Mouse (Mus musculus) cerebellum, adult 2 months (tissue): Measurements from ENCODE around the gene Litaf. TPM values are rescaled to one million over a fixed set of nuclear protein-coding genes. Genes with fewer than 3 reads are reported as not detected.

Source experiments
- DNase-seq, 2 experiments: peaks; one replicate each; pipeline ENCODE4 v3.0.0; 2021
- H3K27ac ChIP-seq: fragments of 200-500 bp; 2 replicates; pipeline ENCODE4 v1.5.1; 2012; ENCODE audit warnings: low read length, control low read depth, inconsistent platforms; ENCODE audit not compliant: insufficient read depth
- H3K27me3 ChIP-seq: fragments of 200-500 bp; 2 replicates; pipeline ENCODE4 v1.6.1; 2012; ENCODE audit warnings: inconsistent platforms, mild to moderate bottlenecking, low read length, moderate library complexity; ENCODE audit not compliant: control insufficient read depth, insufficient read depth
- H3K4me1 ChIP-seq: fragments of 200-500 bp; 2 replicates; pipeline ENCODE4 v1.6.1; 2011; ENCODE audit warnings: low read length; ENCODE audit not compliant: control insufficient read depth, insufficient read depth
- H3K4me3 ChIP-seq: fragments of 200-500 bp; replicated peaks from 2 replicates; pipeline ENCODE3; 2011; ENCODE audit warnings: mild to moderate bottlenecking, low read depth, low read length, control low read depth; ENCODE audit not compliant: insufficient read depth
- CTCF ChIP-seq: fragments of 200-500 bp; IDR thresholded peaks from 2 replicates; pipeline ENCODE4 v1.5.1; 2011; ENCODE audit warnings: low read depth, mild to moderate bottlenecking, control low read depth, low read length, moderate library complexity, borderline replicate concordance; ENCODE audit not compliant: insufficient read depth
- POLR2A ChIP-seq: fragments of 200-500 bp; IDR thresholded peaks from 2 replicates; pipeline ENCODE4 v1.6.1; 2011; ENCODE audit warnings: low read length, control low read depth, borderline replicate concordance; ENCODE audit not compliant: insufficient read depth
- WGBS: fragments of 180-500 bp; shearing (Covaris S2); methylation state at CpG from one replicate; pipeline ENCODE4 v1.1.7; 2018; 5-methylcytosine and 5-hydroxymethylcytosine counted together
- polyA plus RNA-seq: library from polyadenylated mRNA; depleted of rRNA; stranded (reverse); fragments of >200 nt; gene quantifications from 2 replicates; pipeline ENCODE4 v1.2.3, GENCODE M21; 2012

Gene Litaf
- polyA plus RNA-seq, 1 experiment, result 82.3 TPM

DNA sequence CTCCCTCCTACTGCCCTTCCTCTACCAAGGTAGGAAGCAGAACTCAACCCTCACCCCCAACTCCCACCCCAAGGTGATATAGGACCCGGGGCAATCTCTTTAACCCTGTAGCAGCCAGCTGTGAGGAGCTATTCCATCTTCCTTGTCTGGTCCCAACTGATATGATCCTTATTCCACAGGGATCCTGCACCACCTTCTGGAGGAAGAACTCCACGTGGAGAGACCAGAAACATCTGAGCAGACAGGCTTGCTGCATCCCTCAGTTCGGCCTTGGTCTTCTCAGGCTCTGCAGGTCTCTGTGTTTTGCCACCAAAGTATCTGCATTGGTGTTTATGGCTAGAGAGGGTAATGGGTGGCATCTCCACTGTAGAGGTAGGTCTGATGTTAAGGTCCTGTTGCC lies 34.6 kb downstream of the Litaf start:
- no peaks in the 10 kb centered on the region for H3K27me3 ChIP-seq
- no peak for DNase-seq
- H3K27ac ChIP-seq, result no peak overlapping the region
- TF ChIP-seq CTCF, result no peak
- H3K4me1 ChIP-seq, result peaks cover 3% of the 10 kb centered on the region; the same call in 1 of the 2 replicates
- no peak overlapping the region for H3K4me3 ChIP-seq
- WGBS, result 58% methylated on average over 3 of the region's 3 CpGs

DNA sequence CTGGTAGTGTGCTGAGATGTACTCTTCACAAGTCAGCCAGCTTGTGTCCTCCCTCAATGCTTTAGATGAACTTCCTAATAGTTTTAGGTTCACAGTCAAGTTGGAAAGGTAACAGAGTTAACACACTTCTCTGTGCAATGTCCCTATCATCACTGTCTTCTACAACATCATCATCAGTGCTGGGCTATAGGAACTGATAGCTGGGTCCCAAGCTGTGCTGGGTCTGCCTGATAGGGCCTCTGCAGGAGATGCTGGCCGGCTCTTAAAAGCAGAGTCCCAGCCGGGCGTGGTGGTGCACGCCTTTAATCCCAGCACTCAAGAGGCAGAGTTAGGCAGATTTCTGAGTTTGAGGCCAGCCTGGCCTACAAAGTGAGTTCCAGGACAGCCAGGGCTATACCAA lies 35.1 kb downstream of the Litaf start:
- Histone ChIP-seq H3K27me3 (no peaks in the 10 kb centered on the region), H3K4me1 (peaks cover 2% of the 10 kb centered on the region; the same call in 1 of the 2 replicates), H3K27ac (no peak overlapping the region), H3K4me3 (no peak overlapping the region)
- WGBS, result 87% methylated on average over 4 of the region's 4 CpGs
- DNase-seq, result no peak
- TF ChIP-seq CTCF, result no peak
- no peak for TF ChIP-seq POLR2A

DNA sequence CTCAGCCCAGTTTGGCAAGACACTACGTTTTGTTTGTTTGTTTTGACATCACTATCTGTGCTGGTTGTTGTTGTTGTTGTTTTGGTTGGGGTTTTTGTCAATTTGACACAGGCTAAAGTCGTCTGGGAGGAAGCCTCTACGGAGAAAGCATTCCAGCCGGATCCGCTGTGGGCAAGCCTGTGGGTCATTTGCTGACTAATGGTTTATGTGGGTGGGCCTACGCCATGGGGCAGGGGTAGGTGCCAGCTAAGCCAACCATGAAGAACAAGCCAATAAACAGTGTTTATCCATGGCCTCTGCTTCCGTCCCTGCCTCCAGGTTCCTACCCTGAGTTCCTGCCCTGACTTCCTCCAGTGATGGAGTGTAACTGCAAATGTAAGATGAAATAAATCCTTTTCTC lies 37.8 kb downstream of the Litaf start:
- WGBS, result 42% methylated on average over 7 of the region's 7 CpGs
- DNase-seq, result no peak
- H3K4me1 ChIP-seq, result no peaks in the 10 kb centered on the region

DNA sequence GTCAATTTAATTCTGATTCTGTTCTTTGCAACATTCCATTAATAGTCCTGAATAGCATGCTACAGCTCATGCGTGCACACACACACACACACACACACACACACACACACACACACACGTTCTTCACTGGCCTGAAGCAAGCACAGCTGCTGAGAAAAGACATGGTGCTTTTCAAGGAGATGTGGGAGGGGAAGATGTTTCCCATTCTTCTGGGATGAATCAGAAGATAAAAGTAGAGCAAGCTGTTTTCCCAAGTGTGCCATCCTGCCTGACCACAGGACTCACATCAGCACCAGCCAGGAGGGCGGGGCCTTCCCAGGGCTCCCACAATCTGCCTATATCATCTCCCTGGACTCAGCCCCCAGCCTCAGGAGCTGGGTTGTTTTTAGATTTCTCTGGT lies 41.1 kb downstream of the Litaf start:
- DNase-seq, result no peak
- H3K4me3 ChIP-seq, result no peak overlapping the region

More for the DNA sequence above, 37.8 kb downstream of the Litaf start:
- Histone ChIP-seq H3K27ac (no peak overlapping the region), H3K27me3 (no peaks in the 10 kb centered on the region), H3K4me3 (no peak overlapping the region)
- TF ChIP-seq CTCF (no peak), POLR2A (no peak)

DNA sequence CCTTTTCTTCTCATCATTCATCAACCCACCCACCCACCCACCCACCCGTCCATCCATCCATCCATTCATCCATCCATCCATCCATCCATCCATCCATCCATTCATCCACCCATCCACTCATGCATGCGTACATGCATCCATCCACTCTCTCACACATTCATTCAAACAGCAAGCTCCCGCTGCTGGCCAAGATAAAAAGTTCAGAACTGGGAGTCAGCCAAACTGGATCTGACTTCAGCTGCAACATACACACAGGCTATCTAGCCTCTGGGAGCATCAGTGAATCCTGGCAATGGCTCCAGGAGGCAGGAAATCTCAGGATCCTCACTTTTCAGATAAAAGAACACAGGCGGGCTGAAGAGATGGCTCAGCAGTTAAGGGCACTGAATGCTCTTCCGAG lies 42.3 kb downstream of the Litaf start:
- TF ChIP-seq POLR2A (no peak), CTCF (no peak)
- 70% methylated on average over 4 of the region's 5 CpGs for WGBS
- no peak for DNase-seq
- H3K27me3 ChIP-seq, result no peaks in the 10 kb centered on the region
- H3K4me1 ChIP-seq, result no peaks in the 10 kb centered on the region
- no peak overlapping the region for H3K27ac ChIP-seq
- H3K4me3 ChIP-seq, result no peak overlapping the region

More for the DNA sequence above, 41.1 kb downstream of the Litaf start:
- H3K4me1 ChIP-seq, result no peaks in the 10 kb centered on the region
- H3K27me3 ChIP-seq, result no peaks in the 10 kb centered on the region
- TF ChIP-seq POLR2A (no peak), CTCF (no peak)
- H3K27ac ChIP-seq, result no peak overlapping the region
- 85% methylated on average over 3 of the region's 3 CpGs for WGBS

DNA sequence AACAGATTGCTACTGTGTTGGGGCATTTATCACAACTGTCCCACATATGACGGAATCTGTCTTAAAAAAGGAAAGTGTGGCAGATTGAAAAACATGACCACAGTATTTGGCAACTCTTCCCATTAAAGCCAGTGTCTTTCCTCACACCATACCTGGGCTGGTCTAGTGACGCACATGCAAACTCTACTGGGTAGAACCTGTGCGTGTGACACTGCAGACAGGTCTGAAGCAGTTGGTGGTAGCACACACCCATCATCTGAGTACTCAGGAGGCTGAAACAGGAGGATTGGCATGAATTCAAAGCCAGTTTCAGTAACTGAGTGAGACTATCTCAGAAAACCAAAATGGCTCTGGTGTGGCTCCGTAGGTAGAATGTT lies 43.9 kb downstream of the Litaf start:
- TF ChIP-seq CTCF (no peak), POLR2A (no peak)
- no peak overlapping the region for H3K4me3 ChIP-seq
- no peak overlapping the region for H3K27ac ChIP-seq
- WGBS, result 95% methylated on average over 4 of the region's 4 CpGs
- H3K4me1 ChIP-seq, result no peaks in the 10 kb centered on the region; the same call in 1 of the 2 replicates
- no peaks in the 10 kb centered on the region for H3K27me3 ChIP-seq
- no peak for DNase-seq

DNA sequence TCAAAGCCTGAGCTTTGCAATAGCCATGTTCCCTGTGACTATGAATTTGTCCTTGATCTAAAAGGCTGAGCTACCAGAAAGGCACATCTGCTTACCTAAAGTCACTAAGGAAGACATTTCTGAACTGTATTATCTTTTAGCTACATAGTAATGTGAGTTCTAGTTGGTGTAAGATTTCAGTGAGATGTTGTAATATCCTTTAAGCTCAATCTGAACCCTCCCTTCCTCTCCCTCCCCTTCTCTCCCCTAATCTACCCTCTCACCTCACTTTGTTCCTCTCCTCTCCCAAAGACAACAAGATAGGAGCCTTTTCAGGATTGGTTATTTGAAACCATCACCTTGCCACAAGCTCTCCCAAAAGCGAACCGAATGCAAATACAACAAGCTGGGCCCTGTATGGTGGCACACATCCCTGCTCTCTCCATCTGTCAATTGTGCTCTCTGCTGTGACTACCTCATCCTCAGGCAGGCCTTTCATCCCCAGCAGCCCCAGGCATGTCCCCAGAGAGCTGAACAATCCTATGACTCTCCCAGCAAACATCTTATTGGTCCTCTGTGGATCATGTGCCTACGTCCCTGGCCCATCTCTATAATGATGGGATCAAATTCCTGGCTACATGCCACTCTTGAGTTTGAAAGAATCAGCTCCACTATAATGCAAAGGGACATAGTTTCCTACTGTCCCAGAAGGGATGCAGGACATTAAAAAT lies 44.4 kb downstream of the Litaf start:
- Histone ChIP-seq H3K27ac (no peak overlapping the region), H3K4me3 (no peak overlapping the region)
- 33% methylated on average over 3 of the region's 3 CpGs for WGBS

DNA sequence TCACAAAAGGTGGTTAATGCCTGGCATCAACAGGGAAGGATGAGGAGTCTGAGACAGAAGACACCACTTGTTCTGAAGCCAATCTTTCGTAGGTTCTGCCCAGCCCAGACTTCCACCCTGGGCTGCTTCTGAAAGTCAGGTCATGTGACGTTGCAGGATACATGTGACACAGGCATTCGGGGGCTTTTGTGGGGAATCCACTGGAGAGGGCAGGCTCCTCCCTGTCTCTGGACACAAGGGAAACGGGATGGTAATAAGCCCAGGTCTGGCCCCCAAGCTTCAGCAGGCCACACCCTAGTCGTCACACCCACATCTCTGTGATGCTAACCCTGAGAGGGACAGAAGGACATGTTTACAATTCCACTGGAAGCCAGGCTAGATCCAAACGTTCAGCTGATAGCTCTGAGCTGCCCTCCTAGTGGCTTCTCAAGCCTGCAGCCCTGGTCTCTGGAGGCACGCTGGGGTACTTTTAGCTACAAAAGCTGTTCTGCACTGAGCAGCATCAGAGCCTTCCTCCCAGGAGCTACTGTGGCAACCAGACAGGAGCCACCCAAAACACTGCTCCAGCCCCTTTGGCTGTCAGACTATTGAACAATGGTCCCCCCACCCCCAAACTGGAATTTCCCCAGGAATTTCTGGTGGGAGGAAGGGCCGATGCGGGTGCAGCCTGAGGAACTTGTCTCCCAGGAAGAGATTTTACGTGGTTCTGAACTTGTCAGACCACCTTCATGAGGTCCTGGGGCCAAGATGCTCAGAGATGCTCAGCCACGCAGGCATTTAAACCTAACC lies 48.0 kb downstream of the Litaf start:
- 62% methylated on average over 11 of the region's 11 CpGs for WGBS
- Histone ChIP-seq H3K4me3 (no peak overlapping the region), H3K4me1 (no peaks in the 10 kb centered on the region; the same call in 1 of the 2 replicates), H3K27ac (no peak overlapping the region), H3K27me3 (no peaks in the 10 kb centered on the region)
- DNase-seq, result no peak
- TF ChIP-seq CTCF (no peak), POLR2A (no peak)

More for the DNA sequence above, 44.4 kb downstream of the Litaf start:
- DNase-seq, result peak in 1 of 2 experiments; percentile 14
- TF ChIP-seq CTCF (no peak), POLR2A (no peak)
- H3K27me3 ChIP-seq, result no peaks in the 10 kb centered on the region
- no peaks in the 10 kb centered on the region; the same call in 1 of the 2 replicates for H3K4me1 ChIP-seq
